Mouse (Mus musculus) small intestine, adult 2 months (tissue): ENCODE measurements around the gene Snrpa. TPM values are rescaled to one million over a fixed set of nuclear protein-coding genes. Genes with fewer than 3 reads are reported as not detected.
A peak's percentile ranks its signal among the peaks of the same experiment; 100 is the strongest.

ENCODE experiments used
- H3K27ac ChIP-seq: fragments of 200-500 bp; 2 replicates; pipeline ENCODE4 v1.5.1; 2012; ENCODE audit warnings: low read depth, low read length, control low read depth, inconsistent platforms; ENCODE audit not compliant: insufficient read depth
- H3K27me3 ChIP-seq: fragments of 200-500 bp; 2 replicates; pipeline ENCODE4 v1.6.1; 2012; ENCODE audit warnings: mild to moderate bottlenecking, moderate library complexity, low read length, inconsistent platforms; ENCODE audit not compliant: control insufficient read depth, insufficient read depth
- H3K36me3 ChIP-seq: fragments of 200-500 bp; 2 replicates; pipeline ENCODE4 v1.6.1; 2012; ENCODE audit warnings: mild to moderate bottlenecking, low read length, control low read depth, inconsistent platforms; ENCODE audit not compliant: control insufficient read depth, insufficient read depth
- H3K4me1 ChIP-seq: fragments of 200-500 bp; 2 replicates; pipeline ENCODE4 v1.6.1; 2012; ENCODE audit warnings: low read length, inconsistent platforms, mixed read lengths; ENCODE audit not compliant: control insufficient read depth, insufficient read depth, insufficient read length
- H3K4me3 ChIP-seq: fragments of 200-500 bp; 2 replicates; pipeline ENCODE4 v1.5.1; 2012; ENCODE audit warnings: low read depth, mild to moderate bottlenecking, control low read depth, inconsistent platforms, low read length, moderate library complexity
- CTCF ChIP-seq: fragments of 200-500 bp; IDR thresholded peaks from 2 replicates; pipeline ENCODE4 v1.5.1; 2012; ENCODE audit warnings: low read depth, mild to moderate bottlenecking, control low read depth, inconsistent platforms, low read length, moderate library complexity, mixed read lengths; ENCODE audit not compliant: insufficient replicate concordance, insufficient read length; ENCODE audit errors: extremely low read depth
- POLR2A ChIP-seq: fragments of 200-500 bp; IDR thresholded peaks from 2 replicates; pipeline ENCODE4 v1.6.1; 2012; ENCODE audit warnings: low read depth, mild to moderate bottlenecking, control low read depth, inconsistent platforms, low read length, moderate library complexity
- WGBS: fragments of 180-500 bp; shearing (Covaris S2); methylation state at CpG from one replicate; pipeline ENCODE4 v1.1.7; 2018; 5-methylcytosine and 5-hydroxymethylcytosine counted together
- polyA plus RNA-seq: library from polyadenylated mRNA; depleted of rRNA; stranded (reverse); fragments of >200 nt; gene quantifications from 2 replicates; pipeline ENCODE4 v1.2.3, GENCODE M21; 2012

Snrpa gene
- polyA plus RNA-seq, 1 experiment: 138 TPM

DNA sequence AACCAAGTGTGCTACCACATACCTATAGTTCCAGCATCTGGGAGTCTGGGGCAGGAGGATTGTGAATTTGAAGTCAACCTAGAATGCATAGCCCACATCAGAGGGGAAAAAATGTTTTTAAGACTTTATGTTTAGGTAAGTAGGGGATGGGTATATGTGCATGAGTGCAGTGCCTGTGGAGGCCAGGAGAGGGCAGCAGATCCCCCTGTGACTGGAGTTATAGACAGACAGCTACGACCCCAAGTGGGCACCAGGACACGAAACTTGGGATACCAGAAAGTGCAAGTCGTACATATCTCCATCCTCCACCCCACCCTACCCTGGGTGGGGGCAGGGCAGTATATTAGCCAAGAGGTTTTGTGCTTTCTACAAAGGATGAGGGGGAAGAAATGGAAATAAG lies 11.1 kb downstream of the Snrpa start:
- peaks cover 8% of the 10 kb centered on the region; the same call in 1 of the 2 replicates for H3K4me1 ChIP-seq
- no peaks in the 10 kb centered on the region for H3K27me3 ChIP-seq
- H3K36me3 ChIP-seq: peaks cover 48% of the 10 kb centered on the region
- H3K4me3 ChIP-seq: no peak overlapping the region
- TF ChIP-seq CTCF (peak; percentile 60; the same call in 1 of the 2 replicates), POLR2A (no peak)
- no peak overlapping the region for H3K27ac ChIP-seq
- 57% methylated on average over 3 of the region's 3 CpGs for WGBS

DNA sequence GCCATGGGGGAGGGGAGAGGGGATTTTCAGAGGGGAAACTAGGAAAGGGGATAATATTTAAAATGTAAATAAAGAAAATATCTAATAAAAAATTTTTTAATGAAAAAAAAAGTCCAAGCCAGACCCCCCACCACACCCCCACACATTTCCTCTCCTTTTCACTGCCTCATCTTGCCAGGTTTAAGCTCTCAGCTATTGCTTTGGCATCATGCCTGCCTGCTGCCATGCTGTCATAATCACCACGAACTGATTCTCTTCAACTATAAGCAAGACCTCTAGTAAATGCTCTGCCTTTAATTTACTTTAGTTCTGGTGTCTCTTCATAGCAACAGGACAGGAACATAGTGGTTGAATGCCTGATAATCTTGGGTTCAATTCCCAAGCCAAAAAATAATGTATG lies 13.6 kb downstream of the Snrpa start:
- H3K27ac ChIP-seq: no peak overlapping the region
- H3K36me3 ChIP-seq: peaks cover 24% of the 10 kb centered on the region
- H3K27me3 ChIP-seq: no peaks in the 10 kb centered on the region
- TF ChIP-seq CTCF (no peak), POLR2A (no peak)
- H3K4me3 ChIP-seq: no peak overlapping the region
- peaks cover 20% of the 10 kb centered on the region; the same call in 1 of the 2 replicates for H3K4me1 ChIP-seq
- 57% methylated on average over 1 of the region's 1 CpGs for WGBS

DNA sequence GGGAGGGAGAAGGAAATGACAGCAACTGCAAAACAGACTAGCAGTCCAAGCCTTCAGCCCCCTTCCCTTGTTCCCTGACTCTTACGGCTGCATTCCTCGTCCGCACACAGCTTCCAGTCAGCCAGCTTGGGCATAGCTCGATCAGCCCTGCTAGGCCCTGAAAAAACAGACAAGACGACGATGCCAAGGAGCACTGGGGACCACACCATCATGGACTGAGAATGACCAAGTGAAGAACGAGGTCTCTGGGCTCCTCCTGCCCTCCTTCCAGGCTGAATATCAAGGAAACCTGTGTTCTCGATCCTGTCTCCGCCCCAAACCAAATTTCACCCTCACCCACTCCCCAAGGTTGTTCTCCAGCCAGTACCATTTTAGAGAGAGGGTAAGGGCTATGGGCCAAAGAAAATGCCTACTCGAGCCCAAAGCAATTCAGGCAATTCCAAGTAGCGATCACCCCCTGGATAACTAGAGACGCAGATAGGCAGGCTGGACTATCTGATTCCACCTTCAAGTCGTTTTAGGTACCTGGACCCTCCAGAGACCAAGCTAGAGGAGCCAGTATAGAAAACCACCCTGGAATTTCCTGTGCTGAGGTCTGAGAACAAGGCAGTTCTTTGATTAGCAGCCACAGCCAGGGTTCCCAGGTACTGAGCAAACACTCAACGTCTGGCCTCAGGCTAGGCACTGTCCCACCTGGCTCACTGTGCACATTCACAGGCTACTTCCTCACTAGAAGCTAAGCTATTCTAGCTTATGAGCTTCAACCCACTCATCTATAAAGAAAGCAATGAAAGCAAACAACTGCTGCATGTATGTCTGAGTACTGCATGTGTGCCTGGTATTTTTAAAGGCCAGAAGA lies 15.0 kb downstream of the Snrpa start, which contains the start of the genes Gm21983 and Mia:
Gm21983 (minus strand) TSS at position 250 of the 859 bp plus-strand sequence.
Mia (minus strand) TSS at position 321 of the 859 bp plus-strand sequence.
- H3K36me3 ChIP-seq: peaks cover 10% of the 10 kb centered on the region
- peaks cover 20% of the 10 kb centered on the region; the same call in 1 of the 2 replicates for H3K4me1 ChIP-seq
- peak within 1 kb of the TSS; percentile 30; the same call in 1 of the 2 replicates for H3K27ac ChIP-seq
- H3K27me3 ChIP-seq: no peaks in the 10 kb centered on the region
- TF ChIP-seq POLR2A (no peak), CTCF (no peak)
- 39% methylated on average over 14 of the region's 14 CpGs for WGBS
- H3K4me3 ChIP-seq: no peak within 1 kb of the TSS

DNA sequence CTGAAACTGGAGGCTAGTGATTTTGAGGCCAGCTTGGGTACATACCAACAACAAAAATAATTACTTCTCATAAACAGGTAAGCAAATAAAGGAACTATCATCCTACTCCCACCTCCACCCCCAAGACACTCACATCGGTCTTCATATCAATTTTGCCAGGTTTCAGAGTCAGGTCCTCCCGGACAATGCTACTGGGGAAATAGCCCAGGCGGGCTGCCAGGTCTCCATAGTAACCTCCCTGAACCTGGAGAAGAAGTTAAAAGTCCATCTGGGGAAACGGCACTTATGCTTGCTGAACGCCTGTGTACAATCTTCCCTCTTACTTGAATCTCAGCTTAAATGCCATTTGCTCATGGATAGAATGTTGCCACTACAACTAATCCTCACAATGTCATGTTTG lies 16.0 kb downstream of the Snrpa start:
- Histone ChIP-seq H3K4me3 (no peak overlapping the region), H3K27ac (peak overlapping the region; percentile 14; the same call in 1 of the 2 replicates), H3K36me3 (peaks cover 7% of the 10 kb centered on the region; the same call in 1 of the 2 replicates), H3K4me1 (peaks cover 20% of the 10 kb centered on the region; the same call in 1 of the 2 replicates), H3K27me3 (no peaks in the 10 kb centered on the region)
- 15% methylated on average over 5 of the region's 5 CpGs for WGBS
- TF ChIP-seq POLR2A (no peak), CTCF (no peak)

DNA sequence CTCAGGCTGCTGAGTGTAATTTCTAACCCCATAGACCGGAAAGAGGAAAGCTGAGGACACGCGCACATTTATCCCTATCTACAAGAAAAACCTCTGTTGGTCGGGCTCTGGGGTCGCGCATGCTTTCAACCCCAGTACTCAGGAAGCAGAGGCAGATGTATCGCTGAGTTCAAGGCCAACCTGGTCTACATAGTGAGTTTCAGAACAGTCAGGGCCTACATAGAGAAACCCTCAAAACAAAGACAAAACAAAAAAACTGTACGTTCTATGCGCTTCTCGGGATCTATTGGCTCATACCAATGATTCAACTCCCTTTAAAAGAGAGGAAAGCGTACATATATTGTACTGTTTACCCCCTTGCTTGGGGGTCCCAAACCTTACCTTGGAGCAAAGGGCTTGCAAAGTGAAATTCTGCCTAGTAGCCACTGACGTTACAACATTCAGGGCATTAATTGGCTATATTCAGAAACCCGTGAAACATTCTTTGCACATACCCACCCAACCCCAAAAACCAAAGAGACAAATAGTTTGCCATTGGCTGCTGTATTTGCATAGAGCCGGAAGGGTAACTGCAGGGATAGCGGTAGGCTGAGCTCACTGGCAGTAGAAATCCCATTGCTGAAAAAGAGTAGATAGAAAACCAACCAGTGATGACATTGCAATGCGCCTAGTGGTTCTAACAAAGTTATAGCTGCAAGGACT lies 16.7 kb downstream of the Snrpa start:
- Histone ChIP-seq H3K4me3 (peak overlapping the region; percentile 49), H3K36me3 (peaks cover 8% of the 10 kb centered on the region; the same call in 1 of the 2 replicates), H3K27ac (peak overlapping the region; percentile 43), H3K27me3 (no peaks in the 10 kb centered on the region), H3K4me1 (peaks cover 20% of the 10 kb centered on the region; the same call in 1 of the 2 replicates)
- TF ChIP-seq CTCF: no peak
- TF ChIP-seq POLR2A: no peak
- 38% methylated on average over 16 of the region's 16 CpGs for WGBS

DNA sequence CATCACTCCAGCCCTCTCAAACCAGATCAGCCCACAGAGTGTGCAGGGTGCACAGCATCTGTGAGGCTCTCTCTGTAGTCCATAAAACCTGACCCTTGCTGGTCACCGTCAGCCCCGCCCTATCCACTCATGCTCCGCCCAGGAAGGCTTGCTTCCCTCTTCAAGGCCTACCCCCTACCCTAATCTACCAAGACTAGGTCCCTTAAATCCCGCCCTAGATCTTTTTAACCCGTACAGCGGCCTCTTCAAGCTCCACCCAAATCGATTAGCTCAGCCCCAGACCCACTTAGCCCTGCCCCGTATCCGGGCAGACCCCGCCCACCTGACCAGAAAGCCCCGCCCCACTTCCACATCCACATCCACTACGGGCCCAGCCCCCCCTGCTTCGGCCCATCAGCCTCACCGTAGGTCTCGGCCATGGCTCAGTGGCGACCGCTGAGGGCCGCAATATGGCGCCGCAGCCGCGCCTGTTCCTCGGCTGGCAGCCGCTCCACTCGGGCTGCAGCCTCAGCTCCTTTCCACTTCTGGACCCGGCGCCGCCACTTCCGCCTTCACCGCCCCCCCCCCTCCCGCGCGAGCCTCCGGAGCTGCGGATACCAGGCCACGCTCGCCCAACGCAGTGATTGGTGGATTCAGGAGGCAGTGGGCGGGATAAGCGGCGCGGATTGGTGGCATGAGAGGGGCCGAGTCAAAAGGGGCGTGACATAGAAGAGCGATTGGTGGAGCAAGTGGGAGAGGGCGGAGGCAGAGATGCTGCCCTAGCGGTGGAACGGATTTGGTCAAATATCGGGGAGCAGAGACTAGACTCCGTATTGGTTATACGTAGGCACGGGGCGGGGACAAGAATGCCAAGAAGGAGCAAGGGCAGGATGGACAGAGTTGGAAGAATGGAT lies 17.5 kb downstream of the Snrpa start, which contains the start of gene Rab4b:
Rab4b (minus strand) TSS at position 573 of the 893 bp plus-strand sequence.
- peaks cover 13% of the 10 kb centered on the region; the same call in 1 of the 2 replicates for H3K36me3 ChIP-seq
- under 1% methylated on average over 52 of the region's 53 CpGs for WGBS
- H3K27ac ChIP-seq: peak within 1 kb of the TSS; percentile 89
- H3K4me3 ChIP-seq: peak within 1 kb of the TSS; percentile 77
- H3K4me1 ChIP-seq: peaks cover 20% of the 10 kb centered on the region; the same call in 1 of the 2 replicates
- H3K27me3 ChIP-seq: no peaks in the 10 kb centered on the region
- TF ChIP-seq POLR2A: no peak; the same call in 1 of the 2 replicates
- peak; percentile 55; the same call in 1 of the 2 replicates for TF ChIP-seq CTCF
